Mouse (Mus musculus) ES-Bruce4 (cell line): ENCODE data around the gene Fam160b1. TPM values are rescaled to one million over a fixed set of nuclear protein-coding genes. Genes with fewer than 3 reads are reported as not detected.

Experiments used
- H3K27ac ChIP-seq: 2 replicates; pipeline ENCODE4 v1.5.1; 2012; ENCODE audit warnings: low read length, inconsistent platforms; ENCODE audit not compliant: insufficient read depth
- H3K27me3 ChIP-seq: 2 replicates; pipeline ENCODE4 v1.6.1; 2012; ENCODE audit warnings: mild to moderate bottlenecking, low read length, inconsistent platforms; ENCODE audit not compliant: control insufficient read depth, poor library complexity, insufficient read depth, severe bottlenecking
- H3K36me3 ChIP-seq: 2 replicates; pipeline ENCODE4 v1.6.1; 2012; ENCODE audit warnings: inconsistent platforms, mild to moderate bottlenecking, low read length, moderate library complexity; ENCODE audit not compliant: control insufficient read depth, poor library complexity, insufficient read depth, severe bottlenecking
- H3K4me1 ChIP-seq: one replicate; pipeline ENCODE4 v1.8.1; 2011; ENCODE audit warnings: low read length; ENCODE audit not compliant: control insufficient read depth, insufficient read depth
- H3K4me3 ChIP-seq: 2 replicates; pipeline ENCODE4 v1.5.1; 2011; ENCODE audit warnings: low read depth, mild to moderate bottlenecking, low read length
- H3K9ac ChIP-seq: 2 replicates; pipeline ENCODE4 v1.6.1; 2012; ENCODE audit warnings: low read depth, mild to moderate bottlenecking, inconsistent platforms; ENCODE audit not compliant: poor library complexity, severe bottlenecking
- H3K9me3 ChIP-seq: replicated peaks from 2 replicates; pipeline ENCODE4 v1.6.1; 2012; ENCODE audit warnings: mild to moderate bottlenecking, low read length, inconsistent platforms; ENCODE audit not compliant: control insufficient read depth, poor library complexity, insufficient read depth, severe bottlenecking
- CTCF ChIP-seq: IDR thresholded peaks from one replicate; pipeline ENCODE4 v1.8.1; 2011; ENCODE audit warnings: low read depth, low read length
- EP300 ChIP-seq: IDR thresholded peaks from 2 replicates; pipeline ENCODE4 v1.6.1; 2011; ENCODE audit warnings: low read depth, low read length; ENCODE audit not compliant: insufficient read depth
- POLR2A ChIP-seq: IDR thresholded peaks from one replicate; pipeline ENCODE4 v1.8.1; 2011; ENCODE audit warnings: low read length; ENCODE audit not compliant: insufficient read depth
- polyA plus RNA-seq: library from polyadenylated mRNA; stranded (reverse); fragments of >200 nt; gene quantifications from 2 replicates; pipeline ENCODE4 v1.2.4, GENCODE M21; 2011; ENCODE audit warnings: low read depth; ENCODE audit not compliant: missing spikeins, insufficient read depth, insufficient read length

Fam160b1 gene
- polyA plus RNA-seq, 1 experiment = 26.1 TPM

DNA sequence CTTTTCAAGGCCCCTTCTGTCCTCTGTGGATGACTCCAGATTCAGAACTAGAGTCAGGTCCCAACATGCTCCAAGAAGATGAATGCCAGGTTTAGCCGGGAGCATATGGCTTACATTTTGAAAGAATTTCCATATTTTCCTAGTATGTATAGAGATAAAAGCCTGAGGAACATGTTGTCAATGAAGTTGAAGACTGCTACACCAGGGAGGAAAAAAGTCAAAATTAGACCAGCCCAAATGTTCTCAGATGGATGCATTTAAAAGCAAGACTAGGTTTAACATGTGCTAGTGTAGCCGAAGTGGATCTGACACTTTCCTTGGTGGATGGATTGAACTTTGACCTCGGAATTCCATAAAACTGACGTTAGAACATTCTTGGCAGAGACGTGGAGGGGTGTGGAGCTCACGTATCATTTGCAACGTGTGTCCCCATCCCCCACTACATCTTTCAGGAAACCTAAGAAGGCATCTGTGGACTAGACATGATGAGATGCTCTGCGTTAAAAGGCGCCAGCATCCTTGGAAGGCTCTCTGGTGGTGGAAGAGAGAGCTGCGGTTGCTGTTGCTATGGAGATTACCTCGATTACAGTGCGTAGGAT, 8.0 kb upstream of the Fam160b1 start:
- TF ChIP-seq EP300 = no peak
- no peak for TF ChIP-seq POLR2A
- no peak for TF ChIP-seq CTCF
- H3K4me1 ChIP-seq = peaks cover 6% of the 10 kb centered on the region
- H3K9ac ChIP-seq = no peak overlapping the region
- no peak overlapping the region for H3K4me3 ChIP-seq
- H3K36me3 ChIP-seq = no peaks in the 10 kb centered on the region
- no peak overlapping the region for H3K27ac ChIP-seq
- H3K27me3 ChIP-seq = no peaks in the 10 kb centered on the region
- no peaks in the 10 kb centered on the region for H3K9me3 ChIP-seq

DNA sequence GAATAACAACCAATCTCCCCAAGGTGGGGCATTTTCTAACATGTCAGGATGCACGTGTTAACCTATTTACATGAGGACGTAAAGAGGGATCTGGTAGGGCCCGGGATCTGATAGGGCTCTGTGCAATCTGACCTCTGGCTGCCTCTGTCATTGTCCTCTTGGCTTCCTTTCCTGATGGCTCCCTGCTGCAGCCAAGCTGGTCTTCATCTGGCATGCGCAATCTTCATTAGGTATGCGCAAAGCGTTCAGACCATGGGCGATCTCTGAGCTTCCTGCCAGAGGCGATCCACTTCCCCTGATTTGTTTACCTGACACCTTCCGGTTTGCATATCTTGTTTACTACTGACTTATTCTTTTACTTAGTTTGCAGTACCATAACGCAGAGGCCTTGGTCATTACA, 7.3 kb upstream of the Fam160b1 start:
- TF ChIP-seq EP300 = peak; percentile 82
- no peak for TF ChIP-seq POLR2A
- no peak overlapping the region for H3K27ac ChIP-seq
- H3K36me3 ChIP-seq = no peaks in the 10 kb centered on the region

DNA sequence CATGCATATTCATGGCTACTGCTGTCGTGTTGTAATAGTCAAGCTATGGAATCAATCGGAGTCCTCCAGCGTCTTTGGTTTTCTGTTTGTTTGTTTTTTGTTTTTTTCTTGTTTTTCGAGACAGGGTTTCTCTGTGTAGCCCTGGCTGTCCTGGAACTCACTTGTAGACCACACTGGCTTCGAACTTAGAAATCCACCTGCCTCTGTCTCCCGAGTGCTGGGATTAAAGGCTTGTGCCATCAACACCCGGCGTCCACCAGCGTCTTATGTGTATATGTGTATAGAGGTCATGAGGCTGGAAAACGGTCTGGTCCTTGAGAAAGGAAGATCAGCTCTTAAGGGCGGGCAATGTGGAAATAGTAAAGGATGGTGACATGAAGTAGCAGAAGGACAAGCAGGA, 6.4 kb upstream of the Fam160b1 start:
- Histone ChIP-seq H3K27me3 (no peaks in the 10 kb centered on the region), H3K36me3 (no peaks in the 10 kb centered on the region), H3K4me3 (no peak overlapping the region), H3K27ac (no peak overlapping the region), H3K4me1 (peaks cover 6% of the 10 kb centered on the region), H3K9me3 (no peaks in the 10 kb centered on the region), H3K9ac (no peak overlapping the region)
- TF ChIP-seq EP300 (no peak), CTCF (no peak), POLR2A (no peak)

More for the DNA sequence above, 7.3 kb upstream of the Fam160b1 start:
- Histone ChIP-seq H3K4me1 (peaks cover 6% of the 10 kb centered on the region), H3K9me3 (no peaks in the 10 kb centered on the region), H3K27me3 (no peaks in the 10 kb centered on the region), H3K9ac (no peak overlapping the region), H3K4me3 (no peak overlapping the region)

DNA sequence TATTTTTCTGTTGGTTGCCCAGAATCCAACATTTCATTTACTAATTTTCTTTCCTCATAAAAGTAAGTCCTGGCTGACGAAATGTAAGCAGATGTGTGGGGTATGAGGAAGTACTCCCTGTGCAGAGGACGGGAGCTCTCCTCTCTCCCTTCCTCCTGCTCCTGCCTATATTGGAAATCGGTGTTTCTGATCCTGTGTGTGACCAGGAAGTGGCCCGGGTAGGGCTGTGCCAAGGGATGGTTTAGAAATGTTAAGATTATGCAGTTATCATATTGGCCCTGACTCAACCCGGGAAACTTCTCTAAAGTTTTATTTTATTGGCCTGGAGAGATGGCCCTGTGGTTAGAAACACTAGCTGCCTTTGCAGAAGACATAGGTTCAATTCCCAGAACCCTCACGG, 5.8 kb upstream of the Fam160b1 start:
- no peak overlapping the region for H3K4me3 ChIP-seq
- H3K27me3 ChIP-seq = no peaks in the 10 kb centered on the region
- peaks cover 6% of the 10 kb centered on the region for H3K4me1 ChIP-seq
- TF ChIP-seq CTCF = no peak
- TF ChIP-seq EP300 = no peak
- no peak for TF ChIP-seq POLR2A
- no peak overlapping the region for H3K27ac ChIP-seq
- no peaks in the 10 kb centered on the region for H3K9me3 ChIP-seq
- H3K9ac ChIP-seq = no peak overlapping the region
- no peaks in the 10 kb centered on the region for H3K36me3 ChIP-seq

DNA sequence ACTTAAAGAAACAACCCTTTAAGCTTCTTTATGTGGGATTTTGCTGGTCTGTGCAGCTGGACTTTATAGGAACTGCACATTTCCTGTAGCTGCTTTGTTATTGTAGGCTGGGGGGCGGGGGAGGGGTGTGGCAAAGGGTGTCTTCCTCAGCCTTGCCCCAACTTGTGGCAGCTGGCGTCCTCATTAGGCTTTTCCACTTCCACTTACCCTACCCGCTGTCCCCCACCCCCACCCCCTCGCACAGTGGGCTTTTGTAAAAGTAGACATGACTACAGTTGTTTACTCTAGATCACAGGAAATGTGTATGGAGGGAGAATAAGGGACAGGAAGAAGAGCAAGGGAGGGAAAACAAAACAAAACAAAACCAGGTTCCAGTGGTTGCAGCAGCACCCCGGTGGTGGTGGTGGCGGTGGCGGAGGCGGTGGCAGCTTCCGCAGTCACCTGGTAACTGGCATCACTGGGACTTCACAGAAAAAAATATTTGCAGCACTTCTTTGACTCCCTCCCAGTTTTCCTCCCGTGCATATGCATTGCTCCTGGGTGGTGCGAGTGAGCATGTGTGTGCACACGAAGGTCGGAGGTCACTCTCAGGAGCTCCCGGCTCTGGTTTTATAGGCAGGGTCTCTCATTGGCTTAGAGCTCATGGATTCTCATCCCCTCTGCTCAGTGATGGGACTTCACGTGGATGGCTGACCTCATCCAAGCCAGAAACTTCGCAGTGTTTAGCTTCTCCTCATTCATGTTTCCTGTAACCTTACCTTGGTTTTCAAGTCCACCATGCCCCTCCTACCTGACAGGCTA, 4.8 kb upstream of the Fam160b1 start:
- H3K27ac ChIP-seq = peak overlapping the region; percentile 66
- no peaks in the 10 kb centered on the region for H3K36me3 ChIP-seq
- no peaks in the 10 kb centered on the region for H3K27me3 ChIP-seq
- no peak overlapping the region for H3K9ac ChIP-seq
- TF ChIP-seq POLR2A = no peak
- H3K4me3 ChIP-seq = 0 out of 2 replicates have a peak overlapping the region, but pooled peaks have one; percentile 15
- peaks cover 6% of the 10 kb centered on the region for H3K4me1 ChIP-seq
- no peaks in the 10 kb centered on the region for H3K9me3 ChIP-seq

DNA sequence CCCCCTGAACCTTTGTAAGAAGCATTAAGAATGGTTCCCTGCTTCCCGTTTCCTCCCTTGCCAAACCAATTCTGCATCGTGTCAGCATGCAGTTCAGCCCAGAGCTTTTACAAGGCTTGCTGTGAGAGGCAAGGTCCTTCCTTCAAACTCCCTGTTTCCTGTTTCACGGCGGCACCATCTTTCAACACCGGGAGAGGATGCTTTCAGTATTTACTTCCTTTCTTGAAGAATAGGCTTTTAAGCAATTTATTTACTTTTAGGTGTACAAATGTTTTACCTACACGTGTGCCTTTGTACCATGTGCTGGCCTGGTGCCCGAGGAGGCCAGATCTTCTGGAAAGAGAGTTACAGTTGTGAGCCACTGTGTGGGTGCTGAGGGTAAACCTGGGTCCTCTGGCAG, 4.2 kb upstream of the Fam160b1 start:
- TF ChIP-seq EP300 (no peak), CTCF (no peak), POLR2A (no peak)
- Histone ChIP-seq H3K4me1 (peaks cover 6% of the 10 kb centered on the region), H3K4me3 (no peak overlapping the region), H3K36me3 (no peaks in the 10 kb centered on the region), H3K27me3 (no peaks in the 10 kb centered on the region), H3K9ac (no peak overlapping the region), H3K9me3 (no peaks in the 10 kb centered on the region), H3K27ac (peak overlapping the region; percentile 66)
